Mouse (Mus musculus): ENCODE data around the gene Ppp4r3a. TPM values are rescaled to one million over a fixed set of nuclear protein-coding genes. Genes with fewer than 3 reads are reported as not detected.
A peak's percentile ranks its signal among the peaks of the same experiment; 100 is the strongest.
"Not testable (repeated sequence)": the region's sequence is repeated elsewhere in the genome, so short reads cannot be mapped to it uniquely, and the experiment has no call there.

Ppp4r3a gene
- total and polyA plus RNA-seq, 2 experiments from 2014 or later = 16.4 to 36.1 TPM

DNA sequence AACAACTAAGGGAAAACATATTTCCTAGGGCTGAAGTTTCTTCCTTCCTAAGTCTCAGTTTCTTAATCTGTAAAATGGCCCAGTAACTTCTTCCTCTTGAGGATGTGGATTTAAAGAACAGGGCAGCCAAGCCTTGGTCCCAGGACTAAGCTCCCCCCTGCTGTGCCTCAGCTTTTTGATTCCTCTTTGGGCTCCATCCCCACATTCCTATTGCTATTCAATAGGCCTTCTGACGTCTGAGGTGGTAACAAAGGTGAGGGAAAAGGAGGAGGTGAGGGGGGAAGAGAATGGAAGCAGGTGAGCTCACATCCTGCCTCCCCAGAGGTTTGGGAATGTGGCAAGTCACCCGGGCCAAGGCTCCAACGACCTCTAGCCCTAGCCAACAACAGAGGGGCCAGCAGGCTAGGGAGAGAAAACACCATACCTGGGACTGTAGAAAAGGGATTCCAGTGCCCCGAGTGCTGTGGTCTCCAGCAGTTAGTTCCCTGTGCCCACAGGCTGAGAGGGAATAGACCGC lies 67.0 kb downstream of the Ppp4r3a start:
- H3K9ac ChIP-seq (replicated peaks; ENCODE audit: low read length, poor library complexity, severe bottlenecking) = no peak overlapping the region
- ATAC-seq (ENCODE audit: low FRiP score) = no peak
- no peaks in the 10 kb centered on the region for H3K27me3 ChIP-seq (ENCODE audit: insufficient read depth, low read length)
- 42% methylated on average over 5 of the region's 5 CpGs for WGBS
- H3K9me3 ChIP-seq (ENCODE audit: low read length) = no peaks in the 10 kb centered on the region
- H3K36me3 ChIP-seq (ENCODE audit: insufficient read depth, low read length) = no peaks in the 10 kb centered on the region
- peaks cover 9% of the 10 kb centered on the region; the same call in 1 of the 2 replicates for H3K4me1 ChIP-seq (ENCODE audit: insufficient read depth, low read length)
- H3K4me3 ChIP-seq (ENCODE audit: low read depth, low read length) = no peak overlapping the region
- no peak for DNase-seq (ENCODE audit: low spot score)
- no peak for TF ChIP-seq CTCF (IDR thresholded peaks at IDR 0.05)
- no peak overlapping the region for H3K27ac ChIP-seq (ENCODE audit: low read depth, low read length)
- H3K4me2 ChIP-seq (ENCODE audit: low read depth, low read length, poor library complexity, severe bottlenecking) = no peak overlapping the region

DNA sequence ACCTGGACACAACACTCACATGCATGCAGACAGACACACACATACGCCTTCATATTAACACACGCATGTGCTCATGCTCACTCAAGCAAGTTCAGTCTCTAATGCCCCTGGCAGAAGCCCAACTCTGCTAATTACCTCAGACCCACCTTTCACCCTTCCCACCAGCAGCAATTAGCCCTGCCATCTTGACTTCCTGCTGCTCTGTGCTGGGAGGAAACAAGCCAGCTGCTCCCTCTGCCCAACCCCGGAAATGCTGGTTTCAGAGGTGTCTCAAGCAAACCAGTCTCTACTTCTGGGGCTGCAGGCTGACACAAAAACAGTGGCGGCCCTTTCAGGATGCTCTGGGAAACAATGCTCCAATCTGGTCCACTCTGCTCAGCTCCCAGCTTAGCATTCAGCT lies 67.6 kb downstream of the Ppp4r3a start:
- DNase-seq (ENCODE audit: low spot score) = peak; percentile 80

DNA sequence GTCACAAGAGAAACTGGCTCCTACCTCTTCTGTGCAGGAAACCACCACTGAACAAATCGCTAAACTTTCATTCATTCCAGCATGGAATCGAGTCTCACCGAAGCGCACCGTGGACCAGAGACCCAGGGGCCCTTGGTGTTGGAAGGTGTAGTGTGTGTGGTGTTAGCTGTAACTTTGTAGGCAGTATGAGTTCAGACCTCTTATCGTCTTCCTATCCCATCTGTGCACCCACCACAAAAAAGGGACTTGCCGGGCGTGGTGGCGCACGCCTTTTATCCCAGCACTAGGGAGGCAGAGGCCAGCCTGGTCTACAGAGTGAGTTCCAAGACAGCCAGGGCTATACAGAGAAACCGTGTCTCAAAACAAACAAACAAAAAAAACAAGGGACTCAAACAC lies 68.3 kb downstream of the Ppp4r3a start:
- TF ChIP-seq CTCF (IDR thresholded peaks at IDR 0.05) = no peak
- no peak overlapping the region for H3K27ac ChIP-seq (ENCODE audit: low read depth, low read length)
- H3K27me3 ChIP-seq (ENCODE audit: insufficient read depth, low read length) = no peaks in the 10 kb centered on the region
- H3K36me3 ChIP-seq (ENCODE audit: insufficient read depth, low read length) = no peaks in the 10 kb centered on the region
- no peak overlapping the region for H3K9ac ChIP-seq (replicated peaks; ENCODE audit: low read length, poor library complexity, severe bottlenecking)
- DNase-seq (ENCODE audit: low spot score) = no peak
- no peak overlapping the region for H3K4me3 ChIP-seq (ENCODE audit: low read depth, low read length)
- WGBS = 89% methylated on average over 11 of the region's 11 CpGs
- no peak for ATAC-seq (ENCODE audit: low FRiP score)
- H3K9me3 ChIP-seq (ENCODE audit: low read length) = no peaks in the 10 kb centered on the region
- H3K4me1 ChIP-seq (ENCODE audit: insufficient read depth, low read length) = peaks cover 9% of the 10 kb centered on the region; the same call in 1 of the 2 replicates
- H3K4me2 ChIP-seq (ENCODE audit: low read depth, low read length, poor library complexity, severe bottlenecking) = no peak overlapping the region

More for the DNA sequence above, 67.6 kb downstream of the Ppp4r3a start:
- TF ChIP-seq CTCF (IDR thresholded peaks at IDR 0.05) = no peak
- Histone ChIP-seq H3K4me3 (ENCODE audit: low read depth, low read length) (no peak overlapping the region), H3K9ac (replicated peaks; ENCODE audit: low read length, poor library complexity, severe bottlenecking) (no peak overlapping the region), H3K36me3 (ENCODE audit: insufficient read depth, low read length) (no peaks in the 10 kb centered on the region), H3K4me2 (ENCODE audit: low read depth, low read length, poor library complexity, severe bottlenecking) (no peak overlapping the region), H3K27me3 (ENCODE audit: insufficient read depth, low read length) (no peaks in the 10 kb centered on the region), H3K9me3 (ENCODE audit: low read length) (no peaks in the 10 kb centered on the region), H3K27ac (ENCODE audit: low read depth, low read length) (no peak overlapping the region), H3K4me1 (ENCODE audit: insufficient read depth, low read length) (peaks cover 9% of the 10 kb centered on the region; the same call in 1 of the 2 replicates)
- ATAC-seq (ENCODE audit: low FRiP score) = no peak; the same call in 1 of the 2 replicates
- 58% methylated on average over 4 of the region's 4 CpGs for WGBS

DNA sequence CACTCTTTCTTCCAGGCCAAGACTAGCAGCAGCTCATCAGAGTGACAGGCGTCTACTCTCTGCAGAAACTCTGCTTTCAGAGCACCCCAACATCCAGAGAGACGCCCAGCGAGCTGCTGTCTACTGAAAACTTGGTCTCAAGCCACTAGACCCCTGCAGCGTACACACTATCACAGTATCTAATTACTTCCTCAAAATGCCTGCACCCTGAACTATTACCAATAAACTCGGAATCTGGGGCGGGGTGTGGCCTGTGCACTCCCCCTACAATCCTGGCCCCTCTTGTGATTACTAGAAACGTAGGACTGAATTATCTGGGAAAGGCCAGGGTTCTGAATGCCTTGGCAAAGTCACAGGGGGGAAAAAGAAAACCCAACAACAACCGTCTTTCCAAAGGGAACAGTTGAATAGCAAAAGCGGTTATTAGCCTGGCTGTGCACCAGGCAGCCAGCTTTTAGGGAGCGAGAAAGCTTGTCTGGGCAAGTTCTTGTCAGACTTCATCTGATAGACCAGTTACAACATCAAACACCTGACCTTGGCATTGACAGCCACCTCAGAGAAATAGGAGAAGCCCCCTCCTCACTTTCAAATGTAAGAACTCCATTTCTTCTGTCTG lies 68.8 kb downstream of the Ppp4r3a start:
- peaks cover 9% of the 10 kb centered on the region; the same call in 1 of the 2 replicates for H3K4me1 ChIP-seq (ENCODE audit: insufficient read depth, low read length)

DNA sequence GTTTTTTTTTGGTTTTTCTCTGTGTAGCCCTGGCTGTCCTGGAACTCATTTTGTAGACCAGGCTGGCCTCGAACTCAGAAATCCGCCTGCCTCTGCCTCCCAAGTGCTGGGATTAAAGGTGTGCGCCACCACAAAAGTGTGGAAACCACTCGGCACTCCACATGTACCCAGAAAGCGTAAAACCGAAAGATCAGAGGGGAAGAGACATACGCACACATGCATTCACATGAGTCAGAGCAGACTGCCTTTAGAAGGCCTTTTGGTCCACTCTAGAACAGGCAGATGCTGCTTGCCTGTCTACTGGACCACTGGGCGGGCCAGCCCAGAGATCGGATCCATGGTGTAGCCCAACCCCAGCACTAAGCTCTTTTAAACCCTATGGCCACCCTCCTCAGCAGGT lies 69.8 kb downstream of the Ppp4r3a start:
- WGBS = 89% methylated on average over 9 of the region's 9 CpGs
- H3K4me3 ChIP-seq (ENCODE audit: low read depth, low read length); H3K4me2 ChIP-seq (ENCODE audit: low read depth, low read length, poor library complexity, severe bottlenecking); H3K36me3 ChIP-seq (ENCODE audit: insufficient read depth, low read length); DNase-seq (ENCODE audit: low spot score); H3K4me1 ChIP-seq (ENCODE audit: insufficient read depth, low read length); H3K9me3 ChIP-seq (ENCODE audit: low read length); ATAC-seq (ENCODE audit: low FRiP score); H3K27ac ChIP-seq (ENCODE audit: low read depth, low read length); H3K9ac ChIP-seq (replicated peaks; ENCODE audit: low read length, poor library complexity, severe bottlenecking); H3K27me3 ChIP-seq (ENCODE audit: insufficient read depth, low read length): not testable (repeated sequence)

More for the DNA sequence above, 68.8 kb downstream of the Ppp4r3a start:
- Histone ChIP-seq H3K36me3 (ENCODE audit: insufficient read depth, low read length) (no peaks in the 10 kb centered on the region), H3K27ac (ENCODE audit: low read depth, low read length) (no peak overlapping the region), H3K9me3 (ENCODE audit: low read length) (no peaks in the 10 kb centered on the region), H3K4me3 (ENCODE audit: low read depth, low read length) (no peak overlapping the region), H3K9ac (replicated peaks; ENCODE audit: low read length, poor library complexity, severe bottlenecking) (no peak overlapping the region), H3K27me3 (ENCODE audit: insufficient read depth, low read length) (no peaks in the 10 kb centered on the region), H3K4me2 (ENCODE audit: low read depth, low read length, poor library complexity, severe bottlenecking) (no peak overlapping the region)
- TF ChIP-seq CTCF (IDR thresholded peaks at IDR 0.05) = no peak
- DNase-seq (ENCODE audit: low spot score) = no peak
- ATAC-seq (ENCODE audit: low FRiP score) = no peak
- WGBS = 70% methylated on average over 10 of the region's 10 CpGs

DNA sequence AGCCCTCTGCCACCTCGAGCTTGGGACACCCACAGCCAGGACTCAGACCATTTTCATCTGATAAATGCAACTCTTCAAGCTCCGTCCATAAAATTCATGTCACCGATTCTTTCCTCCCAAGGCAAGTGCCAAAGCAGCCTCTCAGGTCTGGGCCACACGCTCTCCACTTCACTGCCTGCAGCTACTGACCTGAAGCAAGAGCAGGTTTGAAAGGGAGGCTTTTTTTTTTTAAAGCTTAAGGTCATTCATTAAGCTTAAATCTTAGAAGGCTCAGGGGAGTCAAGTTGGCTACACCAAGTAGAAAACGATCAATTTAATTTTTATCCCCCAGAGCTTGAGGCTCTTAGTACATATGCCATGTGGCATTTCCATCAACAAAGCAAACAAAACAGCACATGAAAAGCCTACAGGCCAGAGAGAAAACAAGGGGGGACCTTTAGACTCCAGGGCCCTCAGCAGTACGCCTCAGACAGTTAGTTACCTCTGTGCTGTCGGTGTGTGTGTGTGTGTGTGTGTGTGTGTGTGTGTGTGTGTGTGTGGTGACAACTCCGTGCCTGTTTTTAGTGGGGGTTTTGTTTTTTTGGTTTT lies 70.3 kb downstream of the Ppp4r3a start:
- Histone ChIP-seq H3K27ac (ENCODE audit: low read depth, low read length) (no peak overlapping the region), H3K27me3 (ENCODE audit: insufficient read depth, low read length) (no peaks in the 10 kb centered on the region), H3K9me3 (ENCODE audit: low read length) (no peaks in the 10 kb centered on the region), H3K4me3 (ENCODE audit: low read depth, low read length) (no peak overlapping the region), H3K4me2 (ENCODE audit: low read depth, low read length, poor library complexity, severe bottlenecking) (no peak overlapping the region), H3K9ac (replicated peaks; ENCODE audit: low read length, poor library complexity, severe bottlenecking) (no peak overlapping the region), H3K4me1 (ENCODE audit: insufficient read depth, low read length) (peaks cover 9% of the 10 kb centered on the region), H3K36me3 (ENCODE audit: insufficient read depth, low read length) (no peaks in the 10 kb centered on the region)
- ATAC-seq (ENCODE audit: low FRiP score) (no peak), DNase-seq (ENCODE audit: low spot score) (no peak)
- TF ChIP-seq CTCF (IDR thresholded peaks at IDR 0.05) = no peak
- 45% methylated on average over 8 of the region's 8 CpGs for WGBS
